Mouse (Mus musculus) T-cell, adult 2 months (primary cell): ENCODE measurements at regions not wholly inside any gene's neighbourhood (a gene's known extent, or its start where the extent isn't known, plus 50 kb on each side); places are given as distances from the start of the nearest gene placed in this dataset.

Experiments
- DNase-seq: peaks from one replicate; pipeline ENCODE4 v3.0.0; 2022; ENCODE audit warnings: low spot score

- peak; percentile 12 for DNase-seq
Measured at GRCm38 (mm10) chr2:160421216-160421911, 54.5 kb upstream of the Mafb start.

GRCm38 (mm10) chr2:160424491-160424890, 57.6 kb upstream of the Mafb start:
- no peak for DNase-seq

DNA sequence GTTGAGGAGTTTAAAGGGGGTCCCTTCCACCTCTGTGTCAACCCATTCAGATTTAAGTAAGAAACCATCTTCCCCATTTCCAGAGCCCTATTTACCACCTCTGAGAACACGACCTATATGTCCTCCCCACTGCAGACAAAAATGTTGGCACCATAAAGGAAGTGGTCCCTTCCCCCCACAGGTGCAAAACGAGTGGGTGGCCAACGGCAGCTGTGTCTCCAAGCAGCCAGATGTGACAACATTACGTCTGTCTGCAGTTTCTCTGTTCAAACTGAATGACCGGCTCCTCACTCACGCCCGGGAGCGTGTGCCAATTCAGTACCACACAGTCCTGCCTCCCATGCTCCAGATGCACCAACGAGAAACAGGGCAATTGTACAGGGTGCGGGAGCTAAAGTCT, 60.6 kb upstream of the Mafb start:
- no peak for DNase-seq

DNA sequence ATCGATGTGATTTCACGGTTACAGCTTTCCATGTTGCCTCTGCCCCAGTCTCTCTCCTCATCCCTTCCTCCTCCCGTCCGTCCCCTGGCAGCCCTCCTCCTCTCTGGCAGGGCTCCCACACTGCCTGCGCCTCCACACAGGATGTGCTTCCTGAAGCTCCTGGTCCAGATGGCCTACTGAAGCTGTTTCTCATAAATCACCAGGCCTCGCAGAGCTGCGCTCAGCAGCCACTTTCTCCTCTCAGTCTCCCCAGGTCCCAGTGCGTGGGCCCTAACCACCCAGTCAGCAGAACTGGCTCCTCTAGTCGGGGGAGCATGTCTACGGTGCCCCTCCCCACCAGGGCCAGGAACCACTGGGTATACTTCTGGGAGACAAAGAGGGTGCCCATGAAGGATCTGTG, 66.4 kb upstream of the Mafb start:
- DNase-seq = no peak

DNA sequence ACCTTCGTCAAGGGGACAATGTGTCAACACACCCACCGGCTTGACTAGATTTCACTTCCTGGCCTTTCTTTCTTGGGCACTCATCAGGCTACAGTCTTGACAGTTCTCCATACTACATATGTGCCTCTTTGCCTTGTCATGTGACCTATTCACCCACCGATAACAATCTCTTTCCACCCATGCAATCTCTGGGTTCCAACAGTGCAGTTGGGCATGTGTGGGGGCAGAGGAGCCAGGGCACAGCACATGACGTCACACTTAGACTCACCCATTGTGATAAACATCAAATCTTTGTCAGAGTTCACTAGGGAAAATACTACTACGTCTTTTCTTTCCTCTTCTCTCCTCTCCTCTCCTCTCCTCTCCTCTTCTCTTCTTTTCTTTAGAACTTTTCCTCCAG, 67.8 kb upstream of the Mafb start:
- DNase-seq = peak; percentile 39

- DNase-seq = no peak
Measured at GRCm38 (mm10) chr2:160435622-160436021, 68.8 kb upstream of the Mafb start.

GRCm38 (mm10) chr2:160439028-160439427, 72.2 kb upstream of the Mafb start:
- no peak for DNase-seq

- DNase-seq = no peak
Measured at GRCm38 (mm10) chr2:160440236-160440635, 73.4 kb upstream of the Mafb start.

DNA sequence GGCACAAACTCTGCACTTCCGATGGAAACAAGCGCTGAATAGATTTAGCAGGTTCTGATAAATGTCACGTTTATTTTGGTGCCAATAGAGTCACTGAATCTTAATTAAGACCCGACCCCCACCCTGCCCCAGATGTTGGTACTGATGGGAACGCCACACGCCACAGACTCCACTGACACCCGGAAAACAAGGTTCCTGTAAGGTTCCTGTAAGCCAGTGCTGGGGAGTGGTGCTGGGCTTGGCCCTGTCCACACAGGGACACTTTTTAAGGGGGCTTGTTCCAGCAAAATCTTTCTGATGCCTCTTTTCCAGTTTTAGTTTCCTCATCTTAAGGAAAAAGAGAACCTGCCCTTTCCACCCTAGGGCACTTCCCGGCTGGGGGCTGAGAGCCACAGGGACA, 84.2 kb upstream of the Mafb start:
- no peak for DNase-seq

- peak; percentile 26 for DNase-seq
Measured at GRCm38 (mm10) chr2:160451481-160452238, 84.8 kb upstream of the Mafb start.

- no peak for DNase-seq
Measured at GRCm38 (mm10) chr2:160452239-160452530, 85.3 kb upstream of the Mafb start.

DNA sequence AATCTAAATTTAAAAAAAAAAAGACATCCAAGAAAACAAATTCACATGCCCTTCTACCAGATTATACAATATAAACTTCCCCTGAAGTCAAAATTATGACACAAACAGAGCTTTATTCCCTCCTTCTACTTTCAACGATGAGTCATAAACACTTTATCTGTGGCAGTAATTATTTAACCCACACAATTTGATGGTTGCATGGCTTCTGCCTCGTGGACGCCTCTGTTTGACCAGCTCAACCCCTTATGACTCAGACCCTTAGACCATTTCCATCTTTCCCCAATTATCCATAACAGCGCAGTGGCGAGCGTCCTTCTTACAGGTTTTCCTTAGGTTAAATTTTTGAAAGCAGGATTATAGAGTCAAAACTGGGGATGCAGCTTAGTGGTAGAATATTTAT, 85.9 kb upstream of the Mafb start:
- no peak for DNase-seq

GRCm38 (mm10) chr2:160455617-160456016, 88.8 kb upstream of the Mafb start:
- DNase-seq = no peak

DNA sequence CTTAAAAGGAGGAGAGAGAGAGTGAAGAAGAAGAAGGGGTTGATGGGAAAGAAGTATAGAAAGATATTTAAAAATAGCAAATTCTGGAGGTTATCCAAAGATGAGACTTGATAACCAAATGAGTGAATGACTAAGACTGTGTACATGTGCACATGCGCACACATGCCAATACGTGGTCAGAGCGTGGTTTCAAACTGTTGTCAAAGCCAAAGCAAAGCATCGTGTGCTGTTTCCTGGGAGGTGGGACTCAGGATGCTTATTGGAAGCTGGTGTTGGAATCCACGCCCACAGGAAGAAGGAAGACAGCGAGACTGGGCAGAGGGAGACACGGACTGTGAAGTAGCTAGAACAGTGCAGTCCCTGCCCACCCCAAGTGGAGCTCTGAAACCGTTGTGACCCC, 89.8 kb upstream of the Mafb start:
- DNase-seq = no peak

- no peak for DNase-seq
Measured at GRCm38 (mm10) chr2:160471561-160471960, 104.7 kb upstream of the Mafb start.

GRCm38 (mm10) chr2:160476181-160476580, 109.3 kb upstream of the Mafb start:
- DNase-seq = no peak

GRCm38 (mm10) chr2:160479240-160479639, 112.4 kb upstream of the Mafb start:
- no peak for DNase-seq

DNA sequence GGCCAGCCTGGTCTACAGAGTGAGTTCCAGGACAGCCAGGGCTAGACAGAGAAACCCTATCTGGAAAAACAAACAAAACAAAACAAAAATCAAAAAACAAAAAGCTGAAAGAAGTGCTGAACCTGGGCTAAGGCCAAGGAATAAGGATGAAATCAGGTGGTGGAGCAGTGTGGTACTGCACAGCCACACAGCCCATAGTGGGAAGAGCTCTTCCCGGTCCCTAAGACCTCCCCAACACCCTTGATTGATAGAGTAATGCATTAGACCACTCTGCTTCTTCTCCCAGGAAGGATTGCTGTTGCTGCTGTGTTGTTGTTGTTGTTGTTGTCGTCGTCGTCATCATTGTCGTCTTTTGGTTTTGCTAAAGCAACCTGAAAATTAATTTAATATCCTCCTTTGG, 118.2 kb upstream of the Mafb start:
- DNase-seq = no peak

DNA sequence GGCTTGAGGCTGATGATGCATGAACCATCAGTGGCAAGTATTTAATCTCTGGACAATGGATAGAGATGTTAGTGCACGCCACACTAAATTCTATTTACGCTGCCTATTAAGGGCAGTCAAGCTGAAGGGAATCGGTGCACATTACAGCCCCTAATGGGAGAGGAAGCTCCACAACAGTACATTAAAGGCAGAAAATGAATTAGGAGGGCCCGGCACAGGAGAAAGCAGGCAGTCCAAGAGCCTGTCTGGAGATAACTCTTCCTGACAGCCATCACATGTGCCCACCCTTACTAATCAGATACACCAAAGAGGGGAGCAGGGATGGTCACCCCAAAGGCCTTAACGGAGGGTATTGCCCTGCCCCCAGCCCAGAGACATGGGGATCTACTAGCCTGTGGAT, 118.7 kb upstream of the Mafb start:
- no peak for DNase-seq

DNA sequence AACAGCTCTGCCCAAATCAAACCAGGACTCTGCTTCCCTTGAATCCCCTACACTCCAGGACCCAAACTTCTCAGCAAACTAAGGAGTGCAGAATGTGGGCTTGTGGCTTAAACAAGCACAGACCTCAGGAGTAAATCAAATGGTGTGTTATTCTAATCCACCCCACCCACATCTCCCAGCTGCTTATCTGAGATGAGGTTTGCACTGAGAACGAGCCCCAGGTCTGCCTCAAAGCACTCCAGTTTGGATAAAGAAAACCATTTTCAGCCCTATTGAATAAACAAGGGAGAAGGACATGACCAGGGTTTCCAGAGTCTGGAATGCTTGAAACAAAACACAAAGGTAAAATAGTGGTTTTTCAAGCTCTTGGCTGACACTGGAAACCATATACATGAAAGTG, 132.9 kb upstream of the Mafb start:
- DNase-seq = no peak

DNA sequence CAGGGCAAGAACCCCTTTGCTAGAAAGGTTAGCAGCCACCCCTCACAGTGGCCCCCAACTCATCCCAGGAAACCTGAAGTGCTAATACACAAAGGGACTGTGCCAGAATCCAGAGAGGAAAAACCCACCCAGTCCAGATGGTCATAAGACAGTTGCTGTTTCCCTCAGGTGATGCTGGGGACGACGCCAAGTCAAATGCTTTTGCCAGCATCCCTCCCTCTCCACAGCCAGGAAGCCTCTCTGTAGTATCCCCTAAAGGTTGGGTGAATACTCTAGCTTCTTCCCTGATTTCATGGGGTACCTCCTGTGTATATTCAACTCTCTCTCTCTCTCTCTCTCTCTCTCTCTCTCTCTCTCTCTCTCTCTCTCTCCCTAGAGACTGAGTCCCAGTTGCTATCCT, 136.0 kb upstream of the Mafb start:
- no peak for DNase-seq

- DNase-seq = no peak
Measured at GRCm38 (mm10) chr2:160503597-160504393, 136.9 kb upstream of the Mafb start.

- DNase-seq = no peak
Measured at GRCm38 (mm10) chr2:160504394-160504657, 137.5 kb upstream of the Mafb start.

- DNase-seq = no peak
Measured at GRCm38 (mm10) chr2:160507371-160507770, 138.3 kb upstream of the Top1 start.
